Comparison of ENCODE assay signal across 1 mouse cellular context in genomic region chr7:123377443-123378400, GRCm38 (mm10).
A peak's percentile ranks its signal among the peaks of the same experiment; 100 is the strongest.
TF ChIP-seq lines count a peak whose summit lies in the region.

No protein-coding gene starts in this region.

TF ChIP-seq in MEL, 35 proteins besides CTCF, POLR2A, EP300 and RAD21 (continued from another document):
- no peak for TF ChIP-seq USF2 (IDR thresholded peaks at IDR 0.05; ENCODE audit: borderline replicate concordance in 1 of 2, insufficient read depth in 1 of 2, low read depth in 1 of 2, low read length in 2 of 2)
- TF ChIP-seq TAL1 (IDR thresholded peaks at IDR 0.05; ENCODE audit: low read length) = no peak
- TF ChIP-seq MXI1 (IDR thresholded peaks at IDR 0.05; ENCODE audit: low read depth, low read length) = peak; percentile 85
- TF ChIP-seq E2F4 (IDR thresholded peaks at IDR 0.05; ENCODE audit: borderline replicate concordance, low read depth, low read length) = no peak
- TF ChIP-seq SMC3 (IDR thresholded peaks at IDR 0.05; ENCODE audit: low read depth, low read length) = no peak
- peak; percentile 86 for TF ChIP-seq NELFE (IDR thresholded peaks at IDR 0.05; ENCODE audit: low read depth, low read length)
- TF ChIP-seq MAX (IDR thresholded peaks at IDR 0.05; ENCODE audit: low read length) = peak; percentile 75
- TF ChIP-seq TBP (IDR thresholded peaks at IDR 0.05; ENCODE audit: low read depth, low read length) = peak; percentile 78
- TF ChIP-seq ZC3H11A (IDR thresholded peaks at IDR 0.05; ENCODE audit: low read depth, low read length) = no peak
- TF ChIP-seq MAFK (IDR thresholded peaks at IDR 0.05; ENCODE audit: borderline replicate concordance, low read depth, low read length) = no peak
- no peak for TF ChIP-seq ZNF384 (IDR thresholded peaks at IDR 0.05; ENCODE audit: low read depth, low read length)
